Mouse (Mus musculus) hematopoietic stem cell, adult 5-6 weeks (primary cell): Measurements from ENCODE around the gene Thbd. TPM values are rescaled to one million over a fixed set of nuclear protein-coding genes. Genes with fewer than 3 reads are reported as not detected.

Source experiments
- ATAC-seq, 2 experiments: fragments of 125-278 bp in 1 of 2; replicated peaks in 1 of 2; 2 replicates each; pipeline ENCODE4 v1.8.0; 2016 to 2017; ENCODE audit warnings: inconsistent platforms in 2 of 2, mild to moderate bottlenecking in 2 of 2, moderate number of reproducible peaks in 2 of 2, low read depth in 1 of 2, moderate TSS enrichment in 1 of 2; ENCODE audit not compliant: low FRiP score in 2 of 2, poor library complexity in 2 of 2, severe bottlenecking in 2 of 2, insufficient read depth in 1 of 2, low TSS enrichment in 1 of 2
- total RNA-seq: library from RNA; stranded (forward); fragments of 172-1452, 232-1000 nt; gene quantifications from 2 replicates; pipeline ENCODE4 v1.2.3, GENCODE M21; 2017

The Thbd gene
- total RNA-seq, 1 experiment from 2014 or later: 10.5 TPM

GRCm38 (mm10) chr2:148397015-148397783 is 10.8 kb downstream of the Thbd start:
- peak; percentile 75 to 79 for ATAC-seq

- no peak for ATAC-seq
Observed at GRCm38 (mm10) chr2:148396209-148396608, 11.8 kb downstream of the Thbd start.

GRCm38 (mm10) chr2:148395131-148396051 is 12.6 kb downstream of the Thbd start, which contains the start of gene Sstr4:
TSS of gene Sstr4 (plus strand) at chr2:148395344.
- peak; percentile 14 to 37; a peak in 3 of 4 replicates for ATAC-seq

GRCm38 (mm10) chr2:148393846-148394245 is 14.1 kb downstream of the Thbd start:
- no peak for ATAC-seq

- ATAC-seq: peak in 1 of 2 experiments; percentile 17; a peak in 1 of 4 replicates
Observed at GRCm38 (mm10) chr2:148393149-148393548, 14.8 kb downstream of the Thbd start.

- ATAC-seq: no peak
Observed at GRCm38 (mm10) chr2:148387652-148388581, 20.1 kb downstream of the Thbd start.

- peak in 1 of 2 experiments; percentile 32; a peak in 1 of 4 replicates for ATAC-seq
Observed at GRCm38 (mm10) chr2:148386927-148387326, 21.1 kb downstream of the Thbd start.

GRCm38 (mm10) chr2:148386476-148386875 is 21.5 kb downstream of the Thbd start:
- ATAC-seq: no peak

- no peak for ATAC-seq
Observed at GRCm38 (mm10) chr2:148381076-148381475, 26.9 kb downstream of the Thbd start.

- ATAC-seq: no peak
Observed at GRCm38 (mm10) chr2:148379899-148380413, 28.0 kb downstream of the Thbd start.

GRCm38 (mm10) chr2:148378817-148379342 is 29.1 kb downstream of the Thbd start:
- no peak for ATAC-seq

- ATAC-seq: peak; percentile 42 to 65; a peak in 3 of 4 replicates
Observed at GRCm38 (mm10) chr2:148375326-148376150, 32.5 kb downstream of the Thbd start.

- ATAC-seq: no peak
Observed at GRCm38 (mm10) chr2:148373602-148374071, 34.4 kb downstream of the Thbd start.

- ATAC-seq: no peak
Observed at GRCm38 (mm10) chr2:148371743-148372630, 36.0 kb downstream of the Thbd start.

- ATAC-seq: no peak
Observed at GRCm38 (mm10) chr2:148365227-148365626, 42.8 kb downstream of the Thbd start.
